Mouse (Mus musculus) right cerebral cortex, adult 2 months (tissue): ENCODE data around the gene Astl.

Experiments
- DNase-seq, 2 experiments: peaks; one replicate each; pipeline ENCODE4 v3.0.0; 2021 to 2022; ENCODE audit warnings: low spot score in 2 of 2

Gene Astl

DNA sequence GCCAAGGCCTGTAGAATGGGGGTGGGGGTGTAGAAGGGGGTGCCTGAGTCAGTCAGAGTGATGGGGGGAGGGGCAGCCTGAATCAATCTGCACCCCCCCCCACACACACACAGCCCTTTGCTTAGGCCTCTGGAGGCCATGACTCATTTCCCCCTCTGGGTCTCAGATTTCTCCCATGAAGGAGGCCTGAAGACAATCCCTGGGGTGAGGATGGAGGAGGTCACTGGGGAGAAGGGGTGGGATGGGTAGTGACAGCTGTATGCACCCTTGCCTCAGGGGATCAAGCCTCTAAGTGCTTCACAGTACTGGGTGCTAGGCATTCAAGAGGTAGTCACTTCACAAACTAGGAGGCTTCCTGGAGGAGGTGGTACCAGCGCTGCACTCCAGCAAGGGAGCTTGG lies 14.8 kb upstream of the Astl start:
- DNase-seq: no peak

DNA sequence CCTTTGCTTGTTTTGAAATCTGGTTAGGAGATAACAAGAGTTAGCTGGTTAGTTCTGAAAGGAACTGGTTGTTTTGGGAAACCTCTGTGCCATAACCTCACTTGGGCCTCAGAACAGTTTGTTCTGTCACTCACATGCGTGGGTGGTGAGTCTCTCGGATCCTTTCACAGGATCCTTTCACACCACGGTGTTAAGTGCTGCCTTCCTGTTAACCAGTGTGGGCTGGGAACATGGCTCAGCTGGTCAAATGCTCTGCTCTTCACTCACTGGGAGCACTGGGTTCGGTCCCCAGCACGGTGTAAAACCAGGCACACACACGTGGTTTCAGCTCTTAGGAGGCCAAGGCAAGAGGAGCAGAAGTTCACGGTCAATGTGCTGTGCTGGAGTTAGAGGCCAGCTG lies 14.0 kb upstream of the Astl start:
- DNase-seq: no peak

DNA sequence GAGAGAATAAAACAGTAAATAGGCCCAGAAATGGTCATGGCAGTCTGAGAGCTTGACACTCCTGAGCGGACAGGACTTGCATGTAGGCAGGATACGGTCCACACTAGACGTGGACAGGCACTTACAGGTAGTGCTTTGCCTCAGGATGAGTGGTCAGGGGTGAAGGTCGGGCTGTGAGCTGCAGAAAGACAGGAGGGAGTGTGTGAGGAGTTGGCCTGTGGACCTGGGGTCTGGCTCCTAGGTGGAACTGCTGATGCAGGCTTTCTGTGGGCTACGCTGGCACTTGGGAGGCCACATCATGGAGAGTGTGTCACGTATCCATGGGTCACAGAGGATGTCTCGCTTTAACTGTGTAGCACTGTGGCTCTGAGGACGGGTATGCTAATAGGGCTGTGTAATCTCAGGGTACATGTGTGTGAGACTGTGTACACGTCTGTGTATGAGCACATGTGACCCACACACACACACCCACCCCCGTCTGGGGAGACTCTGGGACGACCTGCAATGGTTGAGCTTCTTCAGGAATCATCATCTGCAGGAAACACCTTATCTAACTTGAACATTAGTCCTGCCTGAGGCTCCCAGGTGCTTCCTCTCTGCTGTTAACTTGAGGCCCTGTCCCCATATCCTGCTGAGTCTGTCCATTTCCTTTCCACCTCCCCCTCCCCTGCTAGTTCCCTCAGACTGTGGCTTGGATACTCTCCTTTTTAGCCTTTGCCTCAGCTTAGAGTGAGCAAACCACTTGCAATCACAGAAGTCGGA lies 10.2 kb upstream of the Astl start:
- no peak for DNase-seq

DNA sequence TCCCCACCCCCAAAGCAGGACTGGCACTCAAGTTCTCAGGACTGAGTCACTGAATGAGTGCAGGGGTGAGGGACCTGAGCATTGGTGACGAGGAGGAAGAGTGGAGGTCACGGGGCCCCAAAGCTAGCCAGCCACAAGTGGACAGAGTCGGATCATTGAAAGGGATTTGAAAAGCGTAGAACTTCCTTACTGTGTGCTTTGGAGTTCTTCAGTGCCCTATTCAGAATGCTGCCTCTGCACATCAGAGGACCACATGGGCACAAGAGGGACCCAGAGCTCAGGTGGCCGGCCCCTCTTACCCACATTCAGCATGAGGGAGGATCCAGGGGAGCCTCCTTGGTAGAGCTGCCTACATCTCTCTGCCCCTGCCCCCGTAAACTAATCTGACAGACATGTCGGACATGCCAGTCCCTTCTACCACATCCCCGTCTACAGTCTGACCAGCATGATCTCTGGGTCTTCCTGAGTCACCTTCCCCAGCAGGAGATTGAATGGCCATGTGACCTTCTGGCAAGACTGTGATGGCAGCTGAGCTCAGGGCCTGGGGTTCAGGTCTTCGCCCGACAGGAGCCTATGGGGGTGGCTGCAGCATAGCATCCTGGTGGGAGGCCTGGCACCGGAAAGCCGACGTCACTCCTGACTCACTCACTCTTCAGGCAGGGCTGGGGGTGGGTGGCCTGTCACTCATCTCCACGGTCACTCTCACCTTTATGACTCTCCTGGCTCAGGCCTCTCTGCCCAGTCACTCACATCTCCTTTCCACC lies 5.5 kb upstream of the Astl start:
- no peak for DNase-seq

DNA sequence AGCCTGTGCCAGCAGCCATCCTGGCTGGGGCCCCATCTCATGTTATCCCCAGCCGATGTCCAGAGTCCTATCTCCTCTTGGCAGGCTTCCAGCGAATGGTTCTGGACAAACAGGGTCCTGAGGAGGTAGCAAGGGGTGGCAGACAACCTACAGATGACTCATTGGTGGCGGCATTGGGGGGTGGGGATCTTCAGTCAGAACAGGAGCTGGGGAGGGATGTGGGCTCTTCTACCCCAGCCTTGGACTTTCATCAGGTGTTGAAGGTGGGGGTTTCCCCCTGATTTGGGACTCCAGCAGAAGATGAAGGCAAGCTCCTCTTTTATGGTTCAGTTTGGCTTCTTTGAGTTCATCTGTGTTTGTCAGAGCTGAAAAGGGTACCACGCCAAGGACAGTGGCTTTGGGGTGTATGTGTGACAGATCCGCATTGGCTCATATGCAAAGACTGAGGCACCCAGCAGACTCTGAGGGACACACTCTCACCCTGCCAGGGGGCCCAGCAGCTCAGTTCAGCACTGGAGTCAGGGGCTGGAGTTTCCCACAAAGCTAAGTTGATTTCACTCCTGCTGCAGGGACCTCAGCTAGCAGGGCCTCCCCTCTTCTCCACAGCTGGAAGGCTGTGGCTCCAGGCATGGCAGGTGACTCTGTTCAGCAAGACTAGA lies 4.4 kb upstream of the Astl start:
- DNase-seq: no peak

DNA sequence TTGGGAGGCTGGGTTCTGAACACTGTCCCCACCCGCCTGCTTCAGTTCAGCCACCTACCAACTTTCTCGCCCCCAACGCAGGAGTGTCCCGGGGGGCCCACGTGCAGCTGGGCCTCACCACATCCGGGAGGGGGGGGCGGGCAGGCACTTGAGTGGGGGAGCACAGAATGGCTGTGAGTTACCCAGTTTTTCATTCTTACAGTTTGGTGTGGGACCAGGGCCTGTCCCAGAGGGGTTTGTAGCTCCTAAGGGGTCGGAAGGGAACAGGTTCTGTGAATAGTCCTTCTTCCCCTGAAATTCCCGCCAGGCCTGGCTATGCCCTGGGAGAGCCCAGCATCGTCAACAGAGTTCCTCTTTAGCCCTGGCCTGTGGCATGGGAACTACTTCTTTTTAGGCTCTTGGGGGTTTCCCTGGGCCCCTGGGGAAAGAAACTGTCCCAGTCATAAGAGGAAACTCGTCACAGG lies 3.3 kb upstream of the Astl start:
- DNase-seq: no peak

DNA sequence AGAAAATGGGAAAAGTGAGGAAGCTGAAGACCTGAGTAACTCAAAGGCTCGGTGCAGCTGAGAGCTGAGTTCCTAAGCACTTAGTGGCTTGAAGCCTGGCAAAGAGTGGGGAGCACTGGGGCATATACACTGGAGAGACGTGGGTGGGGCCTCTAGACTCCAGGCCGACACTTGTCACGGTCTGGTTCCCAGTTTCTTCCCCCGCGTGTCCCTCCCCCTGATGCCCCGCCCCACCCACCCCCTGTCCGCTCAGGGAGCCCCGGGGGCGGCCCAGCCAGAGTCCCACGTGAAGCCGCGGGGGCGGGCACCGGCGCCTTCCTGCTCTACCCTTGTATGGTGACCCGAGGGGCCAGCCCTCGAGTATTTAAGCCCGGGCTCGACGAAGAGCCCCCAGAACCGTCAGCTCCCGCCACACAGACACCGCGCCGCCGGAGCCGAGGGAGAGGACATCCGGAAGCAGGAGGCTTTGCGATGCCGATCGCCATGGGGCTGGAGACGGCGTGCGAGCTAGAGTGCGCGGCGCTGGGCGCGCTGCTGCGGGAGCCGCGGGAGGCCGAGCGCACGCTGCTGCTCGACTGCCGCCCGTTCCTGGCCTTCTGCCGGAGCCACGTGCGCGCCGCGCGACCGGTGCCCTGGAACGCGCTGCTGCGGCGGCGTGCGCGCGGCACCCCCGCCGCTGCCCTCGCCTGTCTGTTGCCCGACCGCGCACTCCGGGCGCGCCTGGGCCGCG lies 2.5 kb upstream of the Astl start, which contains the start of gene Dusp2:
TSS of gene Dusp2 (plus strand) at position 393 of the 730 bp plus-strand sequence.
- DNase-seq: peak; percentile 59 to 61

DNA sequence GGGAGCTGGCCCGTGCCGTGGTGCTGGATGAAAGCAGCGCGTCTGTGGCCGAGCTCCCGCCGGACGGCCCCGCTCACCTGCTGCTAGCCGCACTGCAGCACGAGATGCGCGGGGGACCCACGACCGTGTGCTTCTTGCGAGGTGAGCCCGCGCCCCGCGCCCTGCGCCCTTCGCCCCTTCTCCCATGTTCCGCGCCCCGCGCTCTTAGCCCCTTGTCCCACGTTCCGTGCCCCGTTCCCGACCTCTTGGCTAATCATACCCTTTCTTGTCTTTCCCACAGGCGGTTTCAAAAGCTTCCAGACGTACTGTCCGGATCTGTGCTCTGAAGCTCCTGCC lies 2.0 kb upstream of the Astl start:
- peak in 1 of 2 experiments; percentile 9 for DNase-seq

DNA sequence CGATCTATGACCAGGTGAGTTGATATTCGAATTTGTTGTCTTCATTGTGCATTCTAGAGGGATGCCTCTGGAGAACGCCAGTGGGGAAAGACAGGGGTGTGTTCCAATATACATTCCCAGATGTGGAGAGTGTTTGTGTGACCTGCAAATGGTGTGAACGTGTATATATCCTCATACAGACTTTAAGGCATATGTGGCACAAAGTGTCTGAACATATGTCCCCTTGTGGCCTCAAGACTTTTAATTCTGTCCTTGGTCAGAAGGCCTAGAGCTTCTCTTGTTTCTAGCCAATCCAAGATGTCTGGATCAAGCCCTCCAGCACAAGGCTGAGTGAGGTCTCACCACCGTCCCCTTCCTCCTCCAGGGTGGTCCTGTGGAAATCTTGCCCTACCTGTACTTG lies 1.6 kb upstream of the Astl start:
- DNase-seq: no peak

DNA sequence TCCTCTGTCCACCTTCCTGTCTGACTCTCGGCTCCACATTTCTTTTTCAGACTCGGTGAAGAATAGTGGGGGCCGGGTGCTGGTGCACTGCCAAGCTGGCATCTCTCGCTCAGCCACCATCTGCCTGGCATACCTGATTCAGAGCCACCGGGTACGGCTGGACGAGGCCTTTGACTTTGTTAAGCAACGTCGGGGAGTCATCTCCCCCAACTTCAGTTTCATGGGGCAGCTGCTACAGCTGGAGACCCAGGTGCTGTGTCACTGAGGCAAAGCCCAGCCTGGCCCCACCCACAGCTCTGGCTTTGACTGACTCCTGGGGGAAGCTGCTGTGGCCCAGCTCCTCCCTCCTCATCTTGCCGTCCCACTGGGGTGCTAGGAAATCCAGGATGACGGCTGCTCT lies 908 bp upstream of the Astl start:
- DNase-seq: peak in 1 of 2 experiments; percentile 36

DNA sequence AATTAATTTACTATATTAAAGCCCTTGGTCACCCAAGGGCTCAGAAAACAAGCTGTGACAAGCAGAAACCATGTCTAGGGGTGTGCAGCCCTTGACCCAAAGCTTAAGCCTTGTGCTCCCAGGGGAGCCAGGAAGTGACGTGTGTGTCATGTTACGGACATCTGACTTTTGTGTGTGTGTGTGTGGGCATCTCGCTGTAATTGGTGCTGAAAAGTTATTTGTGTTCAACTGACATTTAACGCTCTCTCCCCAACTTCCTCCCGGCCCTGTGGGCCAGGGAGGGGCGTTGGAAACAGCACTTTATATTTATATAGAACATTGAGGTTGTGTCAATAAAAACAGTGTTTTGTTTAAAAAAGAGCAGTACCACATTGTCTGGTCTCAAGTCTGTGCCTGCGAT lies 427 bp upstream of the Astl start:
- DNase-seq: no peak

DNA sequence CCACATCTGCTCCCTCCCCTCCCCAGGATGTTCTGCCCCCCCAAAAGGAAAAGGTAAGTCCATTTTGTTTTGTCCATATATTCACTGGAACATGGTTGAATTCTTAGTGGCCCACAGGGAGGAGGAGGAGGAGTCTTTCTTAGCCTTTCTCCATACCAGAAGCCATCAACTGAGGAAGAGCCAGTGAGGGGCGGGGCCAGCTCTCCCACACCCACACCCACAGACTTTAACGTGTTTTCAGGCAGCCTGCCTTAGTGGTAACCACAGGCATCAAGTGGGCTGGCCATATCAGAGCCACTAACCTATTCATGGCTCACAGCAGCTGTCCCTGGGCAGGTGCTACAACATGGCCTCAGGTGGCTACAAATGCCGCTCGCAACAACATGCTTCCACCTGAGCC lies 394 bp downstream of the Astl start:
- no peak for DNase-seq

DNA sequence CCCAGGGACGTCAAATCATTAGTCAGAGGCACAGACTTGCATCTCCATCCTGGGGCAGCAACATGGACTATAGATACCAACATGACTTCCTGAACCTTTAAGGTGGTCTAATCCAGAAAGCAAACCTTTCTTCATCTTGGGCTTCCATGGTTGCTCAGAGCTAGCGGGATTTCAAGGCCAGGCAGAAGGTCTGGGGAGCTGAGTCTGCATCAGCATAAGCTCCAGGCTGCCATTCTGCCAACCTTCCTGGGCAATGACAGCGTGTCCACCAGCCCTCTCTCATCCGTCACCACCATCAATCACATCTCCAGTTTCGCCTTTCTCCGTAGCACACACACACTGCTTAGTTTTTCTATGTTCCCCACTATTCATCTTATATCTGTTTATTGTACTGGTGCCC lies 823 bp downstream of the Astl start:
- no peak for DNase-seq

DNA sequence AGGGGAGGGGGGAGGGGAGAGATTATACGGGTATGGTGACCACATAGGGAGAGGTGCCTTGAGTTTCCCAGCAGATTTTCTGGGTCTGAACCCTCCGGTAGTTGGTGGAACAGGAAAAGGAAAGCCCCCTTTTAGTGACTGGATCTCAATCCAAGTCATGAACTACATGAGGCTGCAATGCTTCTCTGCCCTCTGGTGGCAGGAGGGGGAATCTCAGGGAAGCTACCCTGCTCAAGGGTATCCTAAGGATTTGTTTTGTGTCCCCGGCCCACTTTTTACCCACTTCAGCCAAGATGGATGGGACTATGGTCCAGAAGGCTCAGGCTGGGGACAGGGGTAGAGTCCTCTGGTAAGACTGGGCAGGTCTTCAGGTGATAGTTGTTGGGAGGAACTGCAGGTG lies 2.7 kb downstream of the Astl start:
- peak; percentile 60 to 66 for DNase-seq

DNA sequence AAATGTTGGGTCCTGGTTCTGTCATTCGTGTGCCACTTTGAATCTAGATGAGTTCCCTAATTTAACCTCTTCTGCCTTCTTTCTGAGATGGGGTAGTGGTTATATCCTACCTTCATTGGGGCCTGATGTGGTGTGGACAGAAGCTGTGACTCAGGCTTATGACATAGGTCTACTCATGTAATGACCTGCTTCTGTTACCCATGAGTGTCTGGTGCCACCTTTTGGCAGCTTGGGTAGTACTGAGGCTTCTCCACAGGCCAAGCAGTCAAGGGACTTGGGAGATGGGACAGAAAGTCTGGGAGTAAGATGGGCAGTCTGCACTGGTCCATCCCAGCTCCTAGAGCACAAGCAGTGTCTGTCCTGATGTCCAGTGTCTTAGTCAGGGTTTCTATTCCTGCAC lies 7.9 kb downstream of the Astl start:
- no peak for DNase-seq

DNA sequence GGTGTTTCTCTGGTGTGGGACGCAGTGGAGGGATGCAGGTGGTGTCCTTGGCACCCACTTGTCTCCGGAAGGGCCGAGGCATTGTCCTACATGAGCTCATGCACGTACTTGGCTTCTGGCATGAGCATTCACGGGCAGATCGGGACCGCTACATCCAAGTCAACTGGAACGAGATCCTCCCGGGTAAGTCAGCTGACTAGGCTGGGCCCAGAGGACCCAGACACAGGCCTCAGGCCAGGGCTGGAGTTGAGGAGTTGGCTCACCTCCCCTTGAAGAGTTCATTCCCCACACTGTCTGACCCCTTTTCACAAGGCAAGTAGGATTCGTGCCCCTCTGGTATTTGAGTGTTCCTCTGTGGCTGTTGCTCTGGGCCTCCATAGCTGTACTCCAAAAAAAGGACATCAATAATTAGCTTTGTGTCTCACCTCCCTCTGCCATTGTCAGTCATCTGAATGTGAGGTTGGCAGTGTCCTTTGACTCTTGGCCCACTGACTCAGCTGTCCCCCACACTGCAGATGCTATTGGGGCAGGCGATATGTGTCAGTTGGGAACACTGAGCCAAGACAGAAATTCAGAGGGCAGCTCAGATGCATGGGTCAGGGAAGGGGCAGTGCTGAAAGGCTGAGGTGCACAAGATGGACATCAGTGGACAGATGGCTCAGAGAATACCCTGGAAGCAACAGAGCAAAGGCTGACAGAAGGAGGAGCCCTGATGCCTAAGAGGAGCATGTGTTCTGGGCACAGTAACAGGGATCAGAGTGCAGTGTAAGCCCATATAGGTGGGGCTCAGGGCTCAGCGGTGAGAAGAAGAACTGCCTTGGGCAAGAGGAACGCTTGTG lies 8.9 kb downstream of the Astl start:
- no peak for DNase-seq

DNA sequence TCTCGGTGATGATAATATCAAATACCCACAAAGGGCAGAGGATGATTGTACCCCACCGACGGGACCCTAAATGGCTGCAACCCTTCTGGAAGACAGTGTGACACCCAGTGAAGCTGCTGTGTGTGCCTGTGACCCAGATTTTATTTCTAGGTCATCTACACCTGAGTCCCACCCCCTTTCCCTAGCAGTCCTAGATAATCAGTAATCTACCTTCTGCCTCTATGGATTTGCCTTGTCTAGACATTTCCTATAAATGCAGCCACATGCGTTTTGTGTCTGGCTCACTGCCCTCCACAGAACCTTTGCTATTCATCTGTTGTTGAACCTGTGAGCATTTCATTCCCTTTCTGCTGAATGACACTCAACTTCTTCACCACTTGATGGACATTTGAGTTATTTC lies 15.4 kb downstream of the Astl start:
- no peak for DNase-seq

DNA sequence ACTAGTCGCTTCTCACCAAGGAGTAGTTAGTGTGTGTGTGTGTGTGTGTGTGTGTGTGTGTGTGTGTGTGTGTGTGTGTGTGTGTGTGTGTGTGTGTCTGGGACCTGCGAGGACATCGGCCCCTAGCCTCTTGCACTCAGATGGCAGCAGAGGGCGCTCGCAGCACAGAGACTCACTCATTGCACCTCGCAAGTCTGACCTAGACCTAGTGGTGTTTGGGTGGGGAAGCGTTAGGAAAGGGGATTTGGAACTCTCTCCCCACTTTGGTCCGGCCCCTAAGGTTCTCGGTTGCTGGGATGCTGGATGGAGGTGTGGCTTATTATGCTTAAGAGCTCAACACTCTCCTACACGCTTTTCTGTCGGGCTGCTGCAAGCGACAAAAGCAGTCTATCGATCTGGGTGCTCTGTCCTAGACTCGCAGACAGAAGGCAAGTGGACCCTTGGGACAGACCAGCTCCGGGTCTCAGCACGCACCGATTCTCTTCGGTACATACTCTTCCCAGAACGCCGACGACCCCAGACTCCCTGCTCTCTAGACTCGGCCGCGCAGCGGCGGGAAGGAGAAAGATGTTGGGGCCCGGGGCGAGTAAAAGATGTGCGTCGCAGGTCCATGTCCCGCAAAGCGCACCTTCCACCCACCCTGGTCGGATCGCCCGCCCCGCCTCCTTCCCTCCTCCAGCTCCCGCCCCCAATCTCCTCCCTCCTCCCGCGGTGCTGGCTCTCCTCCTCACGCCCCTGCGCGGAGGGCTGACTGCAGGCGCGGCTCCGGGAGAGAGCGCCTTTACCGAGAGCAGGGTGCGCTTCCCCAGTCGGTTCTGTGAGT lies 24.2 kb downstream of the Astl start, which contains the start of gene Adra2b:
TSS of gene Adra2b (plus strand) at position 750 of the 823 bp plus-strand sequence.
- DNase-seq: peak; percentile 85 to 89

DNA sequence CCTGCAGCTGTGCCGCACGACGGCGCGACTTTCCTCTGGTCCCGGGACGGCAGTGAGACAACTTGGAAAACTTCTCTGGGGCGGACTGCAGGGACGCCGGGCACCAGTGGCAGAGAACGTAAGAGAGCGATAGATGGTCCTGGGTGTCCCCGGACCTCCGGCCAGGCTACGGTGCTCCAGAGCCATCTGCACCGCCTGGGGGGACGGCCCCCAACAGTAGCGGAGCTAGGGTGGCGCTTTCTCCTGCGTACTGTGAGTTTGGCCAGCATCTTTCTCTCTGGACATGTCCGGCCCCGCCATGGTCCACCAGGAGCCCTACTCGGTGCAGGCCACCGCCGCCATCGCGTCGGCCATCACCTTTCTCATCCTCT lies 24.8 kb downstream of the Astl start:
- peak in 1 of 2 experiments; percentile 21 for DNase-seq

DNA sequence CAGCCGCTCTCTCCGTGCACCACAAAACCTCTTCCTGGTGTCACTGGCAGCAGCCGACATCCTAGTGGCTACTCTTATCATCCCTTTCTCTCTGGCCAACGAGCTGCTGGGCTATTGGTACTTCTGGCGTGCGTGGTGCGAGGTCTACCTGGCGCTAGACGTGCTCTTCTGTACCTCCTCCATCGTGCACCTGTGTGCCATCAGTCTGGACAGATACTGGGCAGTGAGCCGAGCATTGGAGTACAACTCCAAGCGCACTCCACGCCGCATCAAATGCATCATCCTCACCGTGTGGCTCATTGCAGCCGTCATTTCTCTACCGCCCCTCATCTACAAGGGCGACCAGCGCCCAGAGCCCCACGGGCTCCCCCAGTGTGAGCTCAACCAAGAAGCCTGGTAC lies 25.3 kb downstream of the Astl start:
- peak in 1 of 2 experiments; percentile 17 for DNase-seq
